8 mouse cellular contexts compared by ENCODE assay signal in genomic region chr11:87421760-87422201, GRCm38 (mm10). TPM values are rescaled to one million over a fixed set of nuclear protein-coding genes. Genes with fewer than 3 reads are reported as not detected.
DNase-seq lines count a peak whose midpoint lies in the region; ATAC-seq and TF ChIP-seq lines count a peak whose summit lies in the region.

No protein-coding gene starts in this region.

- WGBS in heart, embryonic 12.5 days: 10% methylated on average over 6 of the region's 6 CpGs

- peak overlapping the region; percentile 69 for H3K4me2 ChIP-seq in heart, embryonic 12.5 days

- ATAC-seq in heart, embryonic 12.5 days (ENCODE audit: insufficient number of reproducible peaks, low FRiP score): no peak

- peak overlapping the region; percentile 53 for H3K9ac ChIP-seq in heart, embryonic 12.5 days

- no peak for TF ChIP-seq CTCF in left cerebral cortex, adult 2 months (IDR thresholded peaks at IDR 0.05)

- intact Hi-C loops in left cerebral cortex, adult 2 months (cut with DNase I): no loop called here
- intact Hi-C loops in left cerebral cortex, postnatal 14 days (cut with DNase I): no loop called here
- intact Hi-C loops in left cerebral cortex, postnatal 36 days (cut with DNase I): loop anchor here (2.0 kb wide), 1 partner anchor 27 kb away; no protein-coding TSS in a partner anchor

- H3K4me3 ChIP-seq in left cerebral cortex, adult 2 months: peak overlapping the region; percentile 51
- peak overlapping the region; percentile 38 for H3K4me3 ChIP-seq in heart, embryonic 12.5 days

- peaks cover 8% of the 10 kb centered on the region for H3K4me1 ChIP-seq in heart, embryonic 12.5 days (replicated peaks)

- H3K36me3 ChIP-seq in heart, embryonic 12.5 days: no peaks in the 10 kb centered on the region

- peak overlapping the region; percentile 99 for H3K27ac ChIP-seq in left cerebral cortex, adult 2 months
- H3K27ac ChIP-seq in heart, embryonic 12.5 days (ENCODE audit: poor library complexity, severe bottlenecking): peak overlapping the region; percentile 70

- no peaks in the 10 kb centered on the region for H3K27me3 ChIP-seq in heart, embryonic 12.5 days (replicated peaks)

- no peak for DNase-seq in left cerebral cortex, adult 2 months (ENCODE audit: extremely low spot score in 1 of 2, low spot score in 2 of 2)
- no peak for DNase-seq in left cerebral cortex, postnatal 14 days (ENCODE audit: low spot score in 2 of 2)
- peak; percentile 71 for DNase-seq in cerebellum, adult 9-10 months
- DNase-seq in kidney, postnatal 4 days: peak; percentile 20 to 44
- DNase-seq in neural tube, embryonic 10.5 days (ENCODE audit: extremely low spot score, low spot score): peak; percentile 44
- no peak for DNase-seq in spleen, adult 18-20 months
- DNase-seq in left cerebral cortex, postnatal 36 days (ENCODE audit: low spot score in 2 of 2): no peak

- H3K9me3 ChIP-seq in heart, embryonic 12.5 days (replicated peaks): no peaks in the 10 kb centered on the region

RNA-seq across cellular contexts. Expression of gene Tex14, which starts 16.9 kb away (rescaled TPM):
- total RNA-seq in left cerebral cortex, adult 2 months (2021): under 1 TPM; 0.09 to 0.16 TPM
- total RNA-seq in left cerebral cortex, postnatal 14 days (2021): under 1 TPM; 0.19 to 0.92 TPM
- 0.27 and 0.45 TPM in 2 replicates for polyA plus RNA-seq in heart, embryonic 12.5 days (2016; fragmentation: Nextera tagmentation; extraction: Ambion mirVana)
- under 1 TPM; 0.10 to 0.68 TPM for total RNA-seq in left cerebral cortex, postnatal 36 days (2021)

RNA-seq across cellular contexts. Expression of gene Rad51c, which starts 17.0 kb away (rescaled TPM):
- total RNA-seq in left cerebral cortex, adult 2 months (2021): 1 to 10 TPM; 3.1 to 4.4 TPM
- 1 to 10 TPM; 4.7 to 5.5 TPM for total RNA-seq in left cerebral cortex, postnatal 14 days (2021)
- polyA plus RNA-seq in heart, embryonic 12.5 days (2016; fragmentation: Nextera tagmentation; extraction: Ambion mirVana): 10.8 and 11.5 TPM in 2 replicates
- 1 to 10 TPM; 3.5 to 4.4 TPM for total RNA-seq in left cerebral cortex, postnatal 36 days (2021)

Comparison
In these comparisons a context has a peak if more than half of its experiments do, and no peak if none do; other contexts are left out.
1. DNase-seq: peak in cerebellum, adult 9-10 months (single experiment), kidney, postnatal 4 days (2 of 2) and neural tube, embryonic 10.5 days (single experiment); none in left cerebral cortex, adult 2 months (0 of 2), left cerebral cortex, postnatal 14 days (0 of 2), spleen, adult 18-20 months (0 of 2) and left cerebral cortex, postnatal 36 days (0 of 2).